Mouse (Mus musculus): ENCODE data around the gene Sox1.

The Sox1 gene

GRCm38 (mm10) chr8:12425906-12426305, 30.8 kb downstream of the Sox1 start:
- no peak for DNase-seq (ENCODE audit: low spot score in 2 of 2)

DNA sequence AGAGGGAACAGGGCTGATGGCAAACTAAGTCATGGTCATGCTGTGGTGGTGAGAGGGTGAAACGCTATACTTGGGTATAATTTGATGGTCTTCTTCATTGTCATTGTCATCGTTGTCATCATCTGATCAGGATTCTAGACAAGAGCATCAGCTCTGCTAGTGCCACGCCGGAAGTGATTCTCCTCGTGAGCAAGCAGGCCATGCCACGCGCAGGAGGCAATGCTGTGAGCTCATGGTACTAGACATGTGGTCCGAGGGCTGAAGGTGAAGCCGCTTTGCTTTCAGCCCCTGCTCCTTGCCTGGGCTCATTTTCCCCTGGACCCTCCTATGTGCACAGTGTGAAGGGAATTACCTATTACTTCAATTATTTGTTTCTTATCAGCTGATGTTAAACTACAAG, 32.3 kb downstream of the Sox1 start:
- no peak for DNase-seq (ENCODE audit: low spot score in 2 of 2)

DNA sequence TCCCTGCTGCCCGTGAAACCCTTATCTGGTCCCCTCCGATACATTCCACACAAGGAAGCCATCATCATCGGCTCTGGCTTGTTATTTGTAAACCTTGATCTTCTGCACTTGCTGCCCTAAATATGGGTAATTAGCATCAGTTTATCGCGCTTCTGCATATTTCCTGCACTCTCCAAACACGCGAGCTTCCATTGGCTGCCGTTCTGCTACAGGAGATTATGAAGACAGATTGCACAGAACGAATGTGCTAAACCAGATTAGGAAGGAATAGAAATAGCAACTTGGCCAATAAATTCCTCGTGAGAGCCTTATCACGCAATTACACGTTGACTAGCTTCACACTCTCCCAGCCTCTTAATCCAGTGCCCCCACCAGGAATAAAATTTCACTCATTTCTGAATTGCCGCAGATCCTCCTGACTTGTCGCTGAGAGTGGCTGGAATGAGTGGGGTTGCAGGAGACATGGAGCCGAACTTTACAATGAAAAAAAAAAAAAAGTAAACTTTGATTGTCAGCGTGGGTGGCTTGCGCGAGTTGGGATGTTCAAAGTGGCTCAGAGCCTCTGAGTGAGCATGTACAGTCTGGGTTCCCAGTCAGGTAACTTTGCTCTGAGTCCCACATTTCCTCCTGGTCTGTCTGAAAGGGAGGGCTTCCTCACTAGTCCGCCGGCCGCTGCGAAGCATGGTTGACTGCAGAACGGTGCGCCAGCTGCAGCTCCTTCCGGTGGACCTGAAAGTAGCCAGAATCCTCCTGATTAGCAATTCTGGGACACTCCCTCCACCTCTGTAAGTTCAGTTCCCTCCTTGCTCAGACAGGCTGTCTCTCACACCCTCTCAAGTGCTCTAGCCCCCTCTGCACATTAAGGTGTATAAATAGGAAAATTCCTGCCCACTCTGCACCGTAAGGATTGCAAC, 33.0 kb downstream of the Sox1 start:
- no peak for DNase-seq (ENCODE audit: low spot score in 2 of 2)

DNA sequence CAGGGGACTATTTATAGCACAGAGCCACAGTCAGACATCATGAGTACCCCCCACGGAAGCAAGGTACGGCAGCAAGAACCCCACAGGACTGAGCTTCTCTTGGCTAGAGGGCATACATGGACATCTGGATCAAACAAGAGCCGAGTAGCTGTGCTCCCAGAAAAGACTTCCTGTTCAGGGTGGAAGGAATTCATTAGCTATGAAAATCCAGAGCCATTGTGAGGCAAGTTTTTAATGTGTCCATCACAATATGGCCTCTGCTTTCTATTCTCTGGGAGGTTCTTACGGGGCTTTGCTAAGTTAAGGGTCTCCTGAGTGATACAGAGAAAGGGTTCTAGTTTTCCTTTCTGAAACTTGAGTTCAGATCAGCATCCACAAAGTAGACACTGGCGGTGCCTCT, 33.8 kb downstream of the Sox1 start:
- no peak for DNase-seq (ENCODE audit: low spot score in 2 of 2)

DNA sequence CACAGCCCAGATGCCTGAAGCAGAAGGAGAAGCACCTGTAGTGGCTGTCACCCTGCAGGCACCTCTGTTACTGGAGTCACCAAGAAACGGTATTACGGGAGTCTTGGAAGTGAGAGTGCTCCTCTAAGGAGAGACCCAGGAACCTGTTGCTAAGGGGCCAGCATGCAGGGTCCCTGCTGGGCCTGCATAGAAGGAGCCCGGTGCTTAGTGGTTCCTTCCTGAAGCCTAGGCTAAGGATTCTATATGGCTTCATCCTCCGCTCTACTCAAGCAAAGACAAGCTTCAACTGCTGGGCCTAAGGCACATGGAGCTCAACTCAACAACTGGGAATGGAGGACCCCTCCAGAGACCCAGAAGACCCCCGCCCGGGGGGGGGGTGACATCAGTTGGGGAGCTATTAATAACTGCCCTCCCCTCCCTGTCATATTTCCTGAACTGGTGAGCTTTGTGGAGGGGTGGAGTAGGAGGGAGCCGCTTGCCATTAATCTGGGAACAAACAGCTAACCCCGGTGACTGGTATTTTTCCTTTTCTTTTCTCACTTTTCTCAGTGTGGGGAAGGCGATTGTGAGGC, 34.6 kb downstream of the Sox1 start:
- no peak for DNase-seq (ENCODE audit: low spot score in 2 of 2)

GRCm38 (mm10) chr8:12430173-12430899, 35.2 kb downstream of the Sox1 start:
- no peak for DNase-seq (ENCODE audit: low spot score in 2 of 2)

DNA sequence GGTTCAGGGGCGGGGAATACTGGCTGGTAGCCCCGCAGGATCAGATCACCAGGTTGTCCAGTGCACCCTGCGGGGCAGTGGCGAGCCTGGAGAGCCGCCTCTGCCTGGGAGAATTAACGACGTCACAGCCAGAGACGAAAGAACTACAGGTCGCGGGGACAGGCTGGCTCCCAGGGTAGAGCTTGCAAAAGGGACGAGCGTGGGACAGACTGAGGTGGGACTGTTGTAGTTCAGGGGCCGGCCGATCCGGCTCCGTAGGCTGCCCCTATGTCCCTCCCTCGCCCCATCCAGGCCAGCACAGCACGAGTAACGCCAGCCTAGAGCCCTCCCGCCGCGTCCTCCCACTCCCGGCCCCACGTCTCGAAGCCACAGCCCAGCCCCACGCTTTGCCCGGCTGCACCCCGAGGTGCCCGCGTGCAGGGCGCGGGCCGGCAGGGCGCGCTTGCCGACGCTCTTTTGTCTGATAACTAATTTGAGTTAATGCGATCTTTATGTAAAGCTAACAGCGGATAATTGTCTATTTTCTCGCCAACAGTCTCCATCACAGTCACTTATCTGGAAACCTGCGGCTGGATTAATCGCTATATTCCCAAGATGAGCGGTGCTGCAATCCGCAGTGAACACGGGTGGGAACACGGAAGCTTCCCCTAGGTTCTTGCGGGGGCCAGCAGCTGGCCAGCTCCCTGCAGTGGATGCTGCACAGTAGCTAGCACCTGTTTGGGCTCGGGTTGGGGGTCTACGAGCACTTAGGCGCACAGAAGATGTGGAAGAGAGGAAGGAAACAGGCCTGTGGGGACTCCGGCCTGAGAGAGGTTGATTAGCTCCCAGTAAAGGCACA, 36.0 kb downstream of the Sox1 start:
- no peak for DNase-seq (ENCODE audit: low spot score in 2 of 2)

DNA sequence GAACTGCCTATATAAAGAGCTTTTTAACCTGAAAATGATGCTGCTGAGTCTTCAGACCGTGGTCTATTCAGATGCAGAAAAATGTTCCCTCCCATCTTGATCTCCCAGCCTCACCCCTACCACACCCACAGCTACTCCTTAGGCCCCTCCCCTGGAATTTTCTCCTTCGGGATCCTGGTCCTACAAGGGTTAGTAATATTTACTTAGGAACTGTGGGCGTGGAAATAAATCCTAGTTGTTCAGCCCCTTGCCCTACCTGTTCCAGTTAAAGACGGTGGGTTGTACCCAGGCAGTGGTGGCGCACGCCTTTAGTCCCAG, 36.6 kb downstream of the Sox1 start:
- DNase-seq (ENCODE audit: low spot score in 2 of 2) = no peak

GRCm38 (mm10) chr8:12432546-12432945, 37.5 kb downstream of the Sox1 start:
- no peak for DNase-seq (ENCODE audit: low spot score in 2 of 2)

- no peak for DNase-seq (ENCODE audit: low spot score in 2 of 2)
Observed at GRCm38 (mm10) chr8:12434771-12435170, 39.7 kb downstream of the Sox1 start.

- no peak for DNase-seq (ENCODE audit: low spot score in 2 of 2)
Observed at GRCm38 (mm10) chr8:12438021-12438420, 42.9 kb downstream of the Sox1 start.

DNA sequence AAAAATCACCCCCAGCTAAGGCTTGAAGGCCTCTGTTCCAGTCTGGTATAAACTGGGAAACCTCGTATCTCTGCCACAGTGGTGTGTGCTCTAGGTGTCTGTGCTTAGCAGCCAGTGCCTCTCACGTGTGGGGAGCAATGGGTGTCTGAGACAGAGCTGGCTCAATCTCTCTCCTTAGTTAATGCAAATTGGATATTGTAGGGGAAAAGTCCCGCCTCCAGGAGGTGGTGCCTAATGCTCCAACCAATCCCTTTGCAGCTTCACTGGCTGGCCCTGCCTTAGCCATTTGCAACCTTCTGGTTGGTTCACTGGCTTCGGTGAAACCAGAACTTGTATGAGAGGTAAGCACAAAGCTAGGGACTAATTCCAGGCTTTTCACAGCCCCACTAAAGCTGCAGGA, 43.9 kb downstream of the Sox1 start:
- no peak for DNase-seq (ENCODE audit: low spot score in 2 of 2)

DNA sequence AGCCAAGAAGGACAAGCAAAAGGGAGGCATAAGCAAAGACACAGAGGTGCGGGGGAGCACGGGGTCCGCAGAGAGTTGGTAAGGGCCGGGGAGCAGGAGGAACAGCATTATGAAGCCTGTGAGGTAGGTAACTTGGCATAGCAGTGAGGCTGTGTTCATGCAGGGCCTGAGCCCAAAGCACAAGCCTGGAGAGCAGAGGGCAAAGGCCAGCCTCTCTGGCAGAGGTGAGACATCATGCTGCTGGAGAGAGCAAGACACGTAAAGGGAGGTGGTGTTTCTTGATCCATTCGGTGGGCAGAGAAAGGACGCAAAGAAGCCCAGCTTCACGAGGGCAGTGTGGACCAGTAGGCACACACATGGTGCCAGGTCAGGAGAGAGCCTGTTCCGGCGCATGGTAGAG, 44.8 kb downstream of the Sox1 start:
- no peak for DNase-seq (ENCODE audit: low spot score in 2 of 2)

GRCm38 (mm10) chr8:12440997-12441396, 45.9 kb downstream of the Sox1 start:
- DNase-seq (ENCODE audit: low spot score in 2 of 2) = no peak

GRCm38 (mm10) chr8:12445258-12445657, 50.2 kb downstream of the Sox1 start:
- no peak for DNase-seq (ENCODE audit: low spot score in 2 of 2)

- DNase-seq (ENCODE audit: low spot score in 2 of 2) = no peak
Observed at GRCm38 (mm10) chr8:12445926-12446680, 51.0 kb downstream of the Sox1 start.

Measured in urinary bladder, adult 18-20 months (tissue).